Mouse (Mus musculus): ENCODE data around the gene Ofd1. TPM values are rescaled to one million over a fixed set of nuclear protein-coding genes. Genes with fewer than 3 reads are reported as not detected.
A peak's percentile ranks its signal among the peaks of the same experiment; 100 is the strongest.

Ofd1 gene
- polyA plus RNA-seq, 1 experiment from 2014 or later: 8.0 TPM

DNA sequence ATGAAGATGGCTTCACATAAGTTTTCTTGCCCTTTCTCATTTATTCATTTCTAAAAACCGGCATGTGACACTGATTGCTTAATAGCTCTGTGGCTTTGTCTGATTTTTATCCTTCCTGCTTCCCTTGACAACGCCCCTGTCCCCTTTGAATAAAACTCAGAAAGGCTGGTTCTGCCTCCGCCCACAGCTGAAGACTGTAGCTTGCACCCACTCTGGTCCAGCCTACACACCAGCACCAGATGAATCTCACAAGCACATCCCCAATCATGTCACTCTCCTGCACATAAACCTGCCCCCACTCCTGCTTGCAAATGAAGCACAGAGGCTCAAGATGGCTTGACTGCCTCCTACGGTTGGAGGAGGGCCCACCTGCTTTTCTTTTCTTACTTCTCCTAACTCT, 80.0 kb downstream of the Ofd1 start:
- Histone ChIP-seq H3K9me3 (ENCODE audit: low read depth, low read length) (no peaks in the 10 kb centered on the region), H3K27ac (ENCODE audit: low read depth) (no peak overlapping the region)

DNA sequence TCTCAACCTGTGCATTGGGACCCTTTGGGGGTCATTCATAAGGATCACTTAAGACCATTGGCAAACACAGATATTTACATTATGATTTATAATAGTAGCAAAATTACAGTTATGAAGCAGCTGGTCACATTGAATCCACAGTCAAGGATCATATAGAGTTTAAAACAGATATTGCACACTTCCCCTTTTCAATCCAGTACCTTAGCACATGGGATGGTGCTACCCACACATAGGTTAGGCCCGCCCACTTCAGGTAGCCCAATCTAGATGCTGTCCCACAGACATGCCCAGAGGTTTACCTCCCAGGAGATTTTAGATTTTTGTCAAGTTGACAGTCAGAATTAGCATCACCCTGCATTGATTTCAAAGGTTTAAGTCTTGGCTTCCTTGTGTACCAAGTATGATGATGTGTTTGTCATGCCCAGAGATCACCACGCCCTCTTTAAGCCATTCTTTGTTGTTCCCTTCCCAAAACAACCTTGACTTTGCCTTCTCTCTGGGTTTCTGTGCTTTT, 80.5 kb downstream of the Ofd1 start:
- Histone ChIP-seq H3K4me2 (no peak overlapping the region), H3K9me3 (ENCODE audit: low read depth, low read length) (no peaks in the 10 kb centered on the region), H3K9ac (no peak overlapping the region), H3K36me3 (ENCODE audit: insufficient read depth) (no peaks in the 10 kb centered on the region), H3K4me1 (ENCODE audit: insufficient read depth) (no peaks in the 10 kb centered on the region), H3K4me3 (ENCODE audit: low read depth, low read length) (no peak overlapping the region), H3K27ac (ENCODE audit: low read depth) (no peak overlapping the region), H3K27me3 (ENCODE audit: insufficient read depth, low read length) (no peaks in the 10 kb centered on the region)
- no peak for TF ChIP-seq CTCF (IDR thresholded peaks at IDR 0.05; ENCODE audit: low read depth)
- ATAC-seq (ENCODE audit: insufficient read depth): no peak
- no peak for DNase-seq
- WGBS: 79% methylated on average over 2 of the region's 2 CpGs

More for the DNA sequence above, 80.0 kb downstream of the Ofd1 start:
- no peaks in the 10 kb centered on the region for H3K36me3 ChIP-seq (ENCODE audit: insufficient read depth)
- WGBS: 73% methylated on average over 4 of the region's 4 CpGs
- no peak overlapping the region for H3K4me2 ChIP-seq
- H3K4me1 ChIP-seq (ENCODE audit: insufficient read depth): no peaks in the 10 kb centered on the region
- H3K27me3 ChIP-seq (ENCODE audit: insufficient read depth, low read length): no peaks in the 10 kb centered on the region
- H3K9ac ChIP-seq: no peak overlapping the region
- no peak overlapping the region for H3K4me3 ChIP-seq (ENCODE audit: low read depth, low read length)
- ATAC-seq (ENCODE audit: insufficient read depth) (no peak), DNase-seq (no peak)
- no peak for TF ChIP-seq CTCF (IDR thresholded peaks at IDR 0.05; ENCODE audit: low read depth)

DNA sequence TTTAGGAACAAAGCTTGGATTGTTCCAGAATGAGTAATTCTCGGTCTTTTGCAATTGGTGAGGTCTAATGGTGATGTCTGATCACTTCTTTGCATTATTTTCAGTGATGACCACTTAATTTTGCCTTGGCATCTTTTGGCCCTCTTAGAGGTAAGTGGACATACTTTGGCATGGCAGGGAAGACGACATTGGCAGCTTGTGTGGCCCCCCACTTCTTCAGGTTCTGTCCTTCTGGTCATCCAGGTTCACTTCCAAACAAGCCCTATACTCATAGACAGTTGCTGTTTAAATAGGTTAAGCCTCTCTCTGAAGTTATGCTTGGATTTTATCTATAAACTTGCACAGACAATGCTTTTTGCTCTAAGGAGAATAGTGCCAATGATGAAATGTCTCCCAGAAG, 81.5 kb downstream of the Ofd1 start:
- Histone ChIP-seq H3K4me3 (ENCODE audit: low read depth, low read length) (no peak overlapping the region), H3K4me2 (no peak overlapping the region), H3K4me1 (ENCODE audit: insufficient read depth) (no peaks in the 10 kb centered on the region), H3K9ac (no peak overlapping the region), H3K9me3 (ENCODE audit: low read depth, low read length) (no peaks in the 10 kb centered on the region), H3K27me3 (ENCODE audit: insufficient read depth, low read length) (no peaks in the 10 kb centered on the region), H3K27ac (ENCODE audit: low read depth) (no peak overlapping the region), H3K36me3 (ENCODE audit: insufficient read depth) (no peaks in the 10 kb centered on the region)
- ATAC-seq (ENCODE audit: insufficient read depth) (no peak), DNase-seq (no peak)
- no peak for TF ChIP-seq CTCF (IDR thresholded peaks at IDR 0.05; ENCODE audit: low read depth)
- 69% methylated on average over 2 of the region's 2 CpGs for WGBS

DNA sequence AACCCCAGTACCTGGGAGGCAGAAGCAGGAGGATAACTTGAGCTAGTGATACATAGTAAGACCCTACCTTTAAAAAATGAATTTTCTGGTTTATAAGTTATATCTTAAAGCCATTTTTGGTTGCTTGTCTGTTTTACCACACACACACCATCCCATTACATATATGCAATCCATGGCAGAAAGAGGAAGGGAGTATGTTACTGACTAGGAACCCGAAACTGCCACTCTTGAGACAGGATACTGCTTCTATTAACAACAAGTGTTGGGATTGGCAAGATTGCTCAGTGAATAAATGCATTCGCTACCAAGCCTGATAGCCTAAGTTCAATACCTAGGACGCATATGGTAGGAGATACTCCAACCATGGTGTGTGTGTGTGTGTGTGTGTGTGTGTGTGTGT, 84.2 kb downstream of the Ofd1 start:
- TF ChIP-seq CTCF (IDR thresholded peaks at IDR 0.05; ENCODE audit: low read depth): no peak

DNA sequence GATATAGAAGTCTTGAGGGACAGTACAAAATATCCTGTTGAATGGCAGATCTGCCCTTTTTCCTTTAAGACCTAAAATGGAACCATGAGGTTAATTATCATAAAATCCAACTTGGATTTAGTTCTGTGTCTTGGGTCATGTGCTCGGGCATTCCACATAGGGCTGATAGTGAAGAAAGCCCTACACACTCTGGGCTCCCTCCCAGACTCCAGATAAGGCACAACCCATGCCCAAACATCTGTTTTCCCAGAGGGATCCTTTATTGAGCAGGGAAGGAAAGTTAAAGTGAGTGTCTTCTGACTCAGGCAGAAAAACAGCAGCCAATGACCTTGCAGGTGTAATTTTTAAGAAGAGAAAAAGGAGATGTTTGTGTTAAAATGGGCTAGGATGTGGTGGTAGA, 85.6 kb downstream of the Ofd1 start:
- Histone ChIP-seq H3K9ac (no peak overlapping the region), H3K9me3 (ENCODE audit: low read depth, low read length) (no peaks in the 10 kb centered on the region)
- 79% methylated on average over 1 of the region's 1 CpGs for WGBS

More for the DNA sequence above, 84.2 kb downstream of the Ofd1 start:
- no peak overlapping the region for H3K4me3 ChIP-seq (ENCODE audit: low read depth, low read length)
- no peaks in the 10 kb centered on the region for H3K36me3 ChIP-seq (ENCODE audit: insufficient read depth)
- 94% methylated on average over 3 of the region's 3 CpGs for WGBS
- H3K4me2 ChIP-seq: no peak overlapping the region
- no peak overlapping the region for H3K9ac ChIP-seq
- H3K9me3 ChIP-seq (ENCODE audit: low read depth, low read length): no peaks in the 10 kb centered on the region
- H3K27ac ChIP-seq (ENCODE audit: low read depth): no peak overlapping the region
- DNase-seq (no peak), ATAC-seq (ENCODE audit: insufficient read depth) (no peak)
- no peaks in the 10 kb centered on the region for H3K27me3 ChIP-seq (ENCODE audit: insufficient read depth, low read length)
- H3K4me1 ChIP-seq (ENCODE audit: insufficient read depth): no peaks in the 10 kb centered on the region

DNA sequence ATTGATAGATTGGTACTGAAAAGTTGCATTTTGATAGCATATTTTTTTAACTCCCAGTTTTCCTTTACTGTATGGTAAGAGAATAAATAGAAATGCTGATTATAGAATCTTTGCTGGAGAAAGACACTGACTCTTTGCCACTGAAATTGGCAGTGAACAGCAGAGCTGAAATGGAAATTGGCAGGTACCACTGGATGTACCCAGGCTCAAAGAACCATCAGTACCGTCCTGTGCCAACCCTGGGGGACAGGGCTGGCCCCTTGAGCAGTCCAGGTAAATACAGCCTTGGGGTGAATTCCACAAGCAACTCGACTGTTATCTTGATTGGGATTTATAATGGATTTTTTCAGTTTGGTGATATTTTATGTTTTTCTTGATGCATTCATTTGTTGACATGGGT, 87.1 kb downstream of the Ofd1 start:
- no peak for ATAC-seq (ENCODE audit: insufficient read depth)

More for the DNA sequence above, 85.6 kb downstream of the Ofd1 start:
- Histone ChIP-seq H3K27me3 (ENCODE audit: insufficient read depth, low read length) (no peaks in the 10 kb centered on the region), H3K4me3 (ENCODE audit: low read depth, low read length) (no peak overlapping the region), H3K4me1 (ENCODE audit: insufficient read depth) (no peaks in the 10 kb centered on the region), H3K36me3 (ENCODE audit: insufficient read depth) (no peaks in the 10 kb centered on the region), H3K4me2 (no peak overlapping the region), H3K27ac (ENCODE audit: low read depth) (no peak overlapping the region)
- TF ChIP-seq CTCF (IDR thresholded peaks at IDR 0.05; ENCODE audit: low read depth): no peak
- no peak for DNase-seq
- ATAC-seq (ENCODE audit: insufficient read depth): no peak

DNA sequence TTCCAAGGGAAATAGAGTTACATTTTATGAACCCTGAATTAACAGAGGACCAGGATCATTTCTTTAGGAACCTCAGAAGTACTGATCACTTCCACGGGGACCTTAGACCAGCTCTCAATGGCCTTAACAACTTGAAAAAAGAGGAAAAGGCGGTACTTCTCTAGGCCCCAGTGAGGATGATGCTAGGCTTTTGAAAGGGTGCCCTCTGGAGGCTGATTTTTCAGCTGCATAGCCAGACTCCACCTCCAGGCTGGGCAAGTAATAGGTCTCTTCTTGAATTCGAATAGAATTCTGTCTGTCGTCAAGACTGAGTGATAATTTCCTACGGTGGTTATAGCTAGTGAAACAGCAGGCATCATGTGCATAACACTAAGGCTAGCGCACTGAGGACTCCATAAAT, 88.7 kb downstream of the Ofd1 start:
- no peaks in the 10 kb centered on the region for H3K4me1 ChIP-seq (ENCODE audit: insufficient read depth)
- no peaks in the 10 kb centered on the region for H3K9me3 ChIP-seq (ENCODE audit: low read depth, low read length)
- 12% methylated on average over 6 of the region's 6 CpGs for WGBS
- H3K4me3 ChIP-seq (ENCODE audit: low read depth, low read length): no peak overlapping the region
- DNase-seq (peak; percentile 83), ATAC-seq (ENCODE audit: insufficient read depth) (peak; percentile 82)
- H3K36me3 ChIP-seq (ENCODE audit: insufficient read depth): no peaks in the 10 kb centered on the region
- H3K4me2 ChIP-seq: no peak overlapping the region
- H3K27ac ChIP-seq (ENCODE audit: low read depth): no peak overlapping the region
- no peak overlapping the region for H3K9ac ChIP-seq
- H3K27me3 ChIP-seq (ENCODE audit: insufficient read depth, low read length): no peaks in the 10 kb centered on the region
- TF ChIP-seq CTCF (IDR thresholded peaks at IDR 0.05; ENCODE audit: low read depth): peak; percentile 71

More for the DNA sequence above, 87.1 kb downstream of the Ofd1 start:
- no peak for TF ChIP-seq CTCF (IDR thresholded peaks at IDR 0.05; ENCODE audit: low read depth)
- Histone ChIP-seq H3K27me3 (ENCODE audit: insufficient read depth, low read length) (no peaks in the 10 kb centered on the region), H3K9me3 (ENCODE audit: low read depth, low read length) (no peaks in the 10 kb centered on the region), H3K4me2 (no peak overlapping the region), H3K27ac (ENCODE audit: low read depth) (no peak overlapping the region), H3K4me3 (ENCODE audit: low read depth, low read length) (no peak overlapping the region), H3K9ac (no peak overlapping the region), H3K36me3 (ENCODE audit: insufficient read depth) (no peaks in the 10 kb centered on the region), H3K4me1 (ENCODE audit: insufficient read depth) (no peaks in the 10 kb centered on the region)
- no peak for DNase-seq
- WGBS: 63% methylated on average over 2 of the region's 2 CpGs

DNA sequence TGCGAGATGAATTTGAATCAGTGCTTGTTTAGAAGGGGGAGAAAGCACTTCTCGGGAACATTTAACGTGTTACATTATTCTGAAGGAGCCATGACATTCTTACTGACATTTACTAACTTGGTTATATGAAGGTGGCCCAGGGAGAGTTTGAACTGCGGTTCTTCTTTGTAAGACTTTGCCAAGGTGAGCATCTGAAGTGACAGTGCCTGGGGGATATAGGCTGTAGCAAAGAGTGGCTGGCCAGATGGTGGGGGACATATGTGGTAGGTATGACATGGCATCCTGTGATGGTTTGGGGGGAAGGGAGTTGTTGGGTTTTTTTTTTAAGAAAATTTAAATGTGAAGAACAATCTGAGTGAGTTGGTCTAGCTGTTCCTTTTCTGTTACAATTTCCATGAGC, 91.9 kb downstream of the Ofd1 start:
- WGBS: 79% methylated on average over 4 of the region's 4 CpGs
- Histone ChIP-seq H3K4me1 (ENCODE audit: insufficient read depth) (no peaks in the 10 kb centered on the region), H3K27ac (ENCODE audit: low read depth) (no peak overlapping the region), H3K4me2 (no peak overlapping the region), H3K36me3 (ENCODE audit: insufficient read depth) (no peaks in the 10 kb centered on the region), H3K9me3 (ENCODE audit: low read depth, low read length) (no peaks in the 10 kb centered on the region), H3K27me3 (ENCODE audit: insufficient read depth, low read length) (no peaks in the 10 kb centered on the region), H3K4me3 (ENCODE audit: low read depth, low read length) (no peak overlapping the region), H3K9ac (no peak overlapping the region)
- no peak for TF ChIP-seq CTCF (IDR thresholded peaks at IDR 0.05; ENCODE audit: low read depth)
- DNase-seq: no peak
- no peak for ATAC-seq (ENCODE audit: insufficient read depth)

Measured in lung, embryonic 14.5 days (tissue).